In the genomic region with DNA sequence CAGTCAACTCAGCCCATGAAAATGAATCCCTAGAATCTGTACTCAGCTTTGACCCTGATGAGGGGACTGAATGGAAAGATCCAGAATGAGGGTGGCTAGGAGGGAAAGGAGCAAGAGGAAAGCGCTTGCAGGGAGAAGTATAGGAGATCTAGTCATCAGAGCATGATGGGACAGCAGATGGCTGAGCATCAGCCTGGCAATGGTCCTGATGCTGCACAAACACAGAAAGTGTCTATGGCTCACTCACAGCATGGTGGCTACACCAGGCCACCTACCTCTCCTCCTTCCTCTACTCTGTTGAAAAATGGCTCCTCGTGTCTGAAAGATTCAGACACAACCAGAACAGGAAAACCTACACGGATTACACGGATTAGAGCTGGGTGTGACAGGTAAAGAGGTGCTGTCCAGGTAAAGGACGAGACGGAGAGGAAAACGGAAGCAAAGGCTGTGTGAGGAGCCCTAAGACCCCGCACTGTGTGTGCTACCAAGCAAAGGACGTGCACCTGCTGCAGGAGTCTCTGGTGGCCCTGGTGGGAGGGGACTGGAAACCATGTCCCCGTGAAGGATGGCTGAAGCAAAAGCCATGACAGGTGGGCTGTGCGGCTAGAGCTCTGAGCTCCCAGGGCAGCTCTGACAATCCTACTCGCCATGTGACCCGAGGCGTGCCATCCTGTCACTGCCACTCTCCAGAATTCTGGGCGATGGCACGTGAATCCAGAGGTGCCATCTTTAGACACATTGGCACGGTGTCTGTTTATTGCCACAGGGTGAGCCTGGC, we compare ENCODE assay signal across 15 mouse cellular contexts. TPM values are rescaled to one million over a fixed set of nuclear protein-coding genes. Genes with fewer than 3 reads are reported as not detected.
DNase-seq lines count a peak whose midpoint lies in the region; ATAC-seq and TF ChIP-seq lines count a peak whose summit lies in the region.
"Had no signal": no experiment of that assay in that cellular context is flagged by ENCODE, and none has a peak within 500 bp of the region (broad histone marks: within the 10 kb centered on the region; RNA-seq: fewer than 3 reads in every experiment).

No protein-coding gene starts in this region.

- intact Hi-C loops in gastrocnemius, postnatal 36 days (cut with DNase I), result no loop called here

- no peaks in the 10 kb centered on the region for H3K36me3 ChIP-seq in hindbrain, postnatal 0 days (ENCODE audit: insufficient read depth, low read length)
- H3K36me3 ChIP-seq in hindbrain, embryonic 14.5 days (replicated peaks; ENCODE audit: control insufficient read depth, insufficient read depth), result peaks cover 16% of the 10 kb centered on the region; the same call in 1 of the 2 replicates
- H3K36me3 ChIP-seq: embryonic facial prominence, embryonic 13.5 days had no signal

- peak; percentile 79 for ATAC-seq in hindbrain, postnatal 0 days
- no peak for ATAC-seq in hindbrain, embryonic 14.5 days (ENCODE audit: low FRiP score)
- ATAC-seq: forebrain, embryonic 13.5 days had no signal

- no peak overlapping the region for H3K4me3 ChIP-seq in hindbrain, postnatal 0 days (ENCODE audit: low read length)
- H3K4me3 ChIP-seq in hindbrain, embryonic 14.5 days (replicated peaks; ENCODE audit: low read length), result no peak overlapping the region
- H3K4me3 ChIP-seq: embryonic facial prominence, embryonic 13.5 days; forebrain, embryonic 13.5 days had no signal

- peak overlapping the region; percentile 68; the same call in 1 of the 2 replicates for H3K27ac ChIP-seq in hindbrain, postnatal 0 days
- no peak overlapping the region for H3K27ac ChIP-seq in hindbrain, embryonic 14.5 days
- H3K27ac ChIP-seq: embryonic facial prominence, embryonic 13.5 days; forebrain, embryonic 13.5 days had no signal

- no peaks in the 10 kb centered on the region for H3K27me3 ChIP-seq in hindbrain, postnatal 0 days (ENCODE audit: insufficient read depth, low read length)
- no peaks in the 10 kb centered on the region for H3K27me3 ChIP-seq in hindbrain, embryonic 14.5 days (ENCODE audit: control insufficient read depth, insufficient read depth, low read length)
- H3K27me3 ChIP-seq: forebrain, embryonic 13.5 days had no signal

- peak; percentile 62 for DNase-seq in hindbrain, postnatal 0 days (ENCODE audit: low spot score)
- DNase-seq in hindbrain, embryonic 14.5 days (ENCODE audit: low spot score), result no peak
- peak; percentile 12 for DNase-seq in urinary bladder, adult 2 months (ENCODE audit: low spot score)
- DNase-seq in urinary bladder, postnatal 36 days (ENCODE audit: low spot score in 2 of 2), result no peak
- peak; percentile 75 to 79 for DNase-seq in cerebellum, postnatal 25 days
- no peak for DNase-seq in natural killer cell, adult 2 months (ENCODE audit: low spot score in 2 of 2)
- DNase-seq in gastrocnemius, postnatal 36 days, result no peak
- no peak for DNase-seq in embryo, embryonic 10.5 days (ENCODE audit: low spot score)
- DNase-seq: kidney, adult 2 months; liver; thymus, postnatal 36 days had no signal

- no peak for TF ChIP-seq CTCF in hindbrain, postnatal 0 days (IDR thresholded peaks at IDR 0.05; ENCODE audit: low read depth)

- H3K4me2 ChIP-seq in hindbrain, postnatal 0 days (ENCODE audit: low read depth, low read length), result no peak overlapping the region
- H3K4me2 ChIP-seq in hindbrain, embryonic 14.5 days (replicated peaks), result no peak overlapping the region
- H3K4me2 ChIP-seq: embryonic facial prominence, embryonic 13.5 days; forebrain, embryonic 13.5 days; heart, embryonic 11.5 days; midbrain, embryonic 11.5 days had no signal

- H3K4me1 ChIP-seq in hindbrain, postnatal 0 days (ENCODE audit: insufficient read depth, low read length), result no peaks in the 10 kb centered on the region
- no peaks in the 10 kb centered on the region for H3K4me1 ChIP-seq in hindbrain, embryonic 14.5 days (replicated peaks; ENCODE audit: control insufficient read depth, insufficient read depth, low read length)
- H3K4me1 ChIP-seq: forebrain, embryonic 13.5 days had no signal

- H3K9ac ChIP-seq in hindbrain, postnatal 0 days (replicated peaks; ENCODE audit: low read length), result no peak overlapping the region
- H3K9ac ChIP-seq in hindbrain, embryonic 14.5 days, result no peak overlapping the region
- H3K9ac ChIP-seq: embryonic facial prominence, embryonic 13.5 days; forebrain, embryonic 13.5 days had no signal

- WGBS in hindbrain, postnatal 0 days, result 67% methylated on average over 17 of the region's 17 CpGs
- 83% methylated on average over 17 of the region's 17 CpGs for WGBS in hindbrain, embryonic 14.5 days

- no peaks in the 10 kb centered on the region for H3K9me3 ChIP-seq in hindbrain, postnatal 0 days (ENCODE audit: low read length)
- no peaks in the 10 kb centered on the region for H3K9me3 ChIP-seq in hindbrain, embryonic 14.5 days (ENCODE audit: control insufficient read depth, low read length)
- H3K9me3 ChIP-seq: embryonic facial prominence, embryonic 13.5 days; forebrain, embryonic 13.5 days had no signal

RNA-seq across cellular contexts. Expression of a gene that starts 40.0 kb away (rescaled TPM):
- 38.4 and 40.4 TPM in 2 replicates for total RNA-seq in hindbrain, postnatal 0 days (2014; rRNA removed)
- polyA plus RNA-seq in hindbrain, postnatal 0 days (2015; fragmentation: Nextera tagmentation; extraction: Ambion mirVana), result 23.7 and 26.3 TPM in 2 replicates
- 29.3 and 29.4 TPM in 2 replicates for polyA plus RNA-seq in hindbrain, embryonic 14.5 days (2014; fragmentation: Nextera tagmentation; extraction: Ambion mirVana)
- polyA plus RNA-seq in urinary bladder, adult 2 months (2012; rRNA removed), result 23.1 and 27.7 TPM in 2 replicates
- 1 to 10 TPM; 6.0 to 8.0 TPM for total RNA-seq in gastrocnemius, postnatal 36 days (2021)

RNA-seq across cellular contexts. Expression of a gene that starts 40.2 kb away (rescaled TPM):
- 141 and 142 TPM in 2 replicates for total RNA-seq in hindbrain, postnatal 0 days (2014; rRNA removed)
- 14.6 and 14.8 TPM in 2 replicates for polyA plus RNA-seq in hindbrain, postnatal 0 days (2015; fragmentation: Nextera tagmentation; extraction: Ambion mirVana)
- polyA plus RNA-seq in hindbrain, embryonic 14.5 days (2014; fragmentation: Nextera tagmentation; extraction: Ambion mirVana), result 21.0 and 22.5 TPM in 2 replicates
- polyA plus RNA-seq in urinary bladder, adult 2 months (2012; rRNA removed), result 30.7 and 34.7 TPM in 2 replicates
- 1 to 10 TPM; 2.6 to 3.2 TPM for total RNA-seq in gastrocnemius, postnatal 36 days (2021)

Comparison
In these comparisons a context has a peak if more than half of its experiments do, and no peak if none do; other contexts are left out.
1. DNase-seq: peak in hindbrain, postnatal 0 days (single experiment), urinary bladder, adult 2 months (single experiment) and cerebellum, postnatal 25 days (2 of 2); none in hindbrain, embryonic 14.5 days (single experiment), urinary bladder, postnatal 36 days (0 of 2), natural killer cell, adult 2 months (0 of 2), gastrocnemius, postnatal 36 days (0 of 2) and embryo, embryonic 10.5 days (single experiment).